Mouse (Mus musculus): ENCODE results near the gene 3425401B19Rik.

Gene 3425401B19Rik

DNA sequence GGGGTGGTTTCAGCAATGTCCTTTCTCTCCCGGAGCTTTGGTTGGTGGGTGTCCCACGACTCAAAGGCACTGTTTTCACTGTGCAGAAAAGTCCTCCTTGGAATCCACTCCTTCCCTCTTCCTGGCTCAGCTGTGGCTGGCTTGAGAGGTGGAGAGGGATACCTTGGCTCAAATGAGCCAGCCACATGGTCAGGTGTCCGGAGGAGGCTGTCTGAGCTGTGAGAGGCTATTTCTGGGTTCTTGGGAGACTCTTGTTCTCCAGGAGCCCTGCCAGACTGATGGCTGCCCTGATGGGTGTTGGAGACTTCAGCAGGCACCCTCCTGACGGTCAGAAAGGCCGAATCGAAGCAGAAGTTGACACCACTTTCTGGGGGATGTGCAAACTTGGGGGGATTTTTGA lies 22.0 kb downstream of the 3425401B19Rik start:
- DNase-seq (ENCODE audit: low read depth, low spot score): no peak

DNA sequence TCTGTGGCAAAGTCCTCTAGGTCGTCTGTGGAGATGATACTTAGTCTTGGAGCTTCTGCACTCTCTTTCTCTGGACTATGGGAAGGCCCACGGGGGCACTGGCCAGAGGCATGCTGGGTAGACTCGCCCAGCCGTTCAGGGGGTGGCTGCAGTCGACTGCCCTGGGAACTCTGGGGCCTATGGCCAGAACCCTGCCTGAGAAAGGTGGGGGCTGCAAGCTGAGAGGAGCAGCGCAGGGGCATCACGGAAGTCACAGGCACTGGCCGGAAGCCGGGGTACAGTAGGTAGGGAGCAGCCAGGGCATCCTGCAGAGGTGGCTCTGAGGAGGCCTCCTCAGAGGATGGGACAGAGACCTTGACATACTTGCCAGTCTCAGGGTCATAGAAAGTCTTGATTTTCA lies 25.3 kb downstream of the 3425401B19Rik start:
- no peak for DNase-seq (ENCODE audit: low read depth, low spot score)

- no peak for DNase-seq (ENCODE audit: low read depth, low spot score)
These were observed 46.6 kb downstream of the 3425401B19Rik start for GRCm38 (mm10) chr14:32638485-32638884.

DNA sequence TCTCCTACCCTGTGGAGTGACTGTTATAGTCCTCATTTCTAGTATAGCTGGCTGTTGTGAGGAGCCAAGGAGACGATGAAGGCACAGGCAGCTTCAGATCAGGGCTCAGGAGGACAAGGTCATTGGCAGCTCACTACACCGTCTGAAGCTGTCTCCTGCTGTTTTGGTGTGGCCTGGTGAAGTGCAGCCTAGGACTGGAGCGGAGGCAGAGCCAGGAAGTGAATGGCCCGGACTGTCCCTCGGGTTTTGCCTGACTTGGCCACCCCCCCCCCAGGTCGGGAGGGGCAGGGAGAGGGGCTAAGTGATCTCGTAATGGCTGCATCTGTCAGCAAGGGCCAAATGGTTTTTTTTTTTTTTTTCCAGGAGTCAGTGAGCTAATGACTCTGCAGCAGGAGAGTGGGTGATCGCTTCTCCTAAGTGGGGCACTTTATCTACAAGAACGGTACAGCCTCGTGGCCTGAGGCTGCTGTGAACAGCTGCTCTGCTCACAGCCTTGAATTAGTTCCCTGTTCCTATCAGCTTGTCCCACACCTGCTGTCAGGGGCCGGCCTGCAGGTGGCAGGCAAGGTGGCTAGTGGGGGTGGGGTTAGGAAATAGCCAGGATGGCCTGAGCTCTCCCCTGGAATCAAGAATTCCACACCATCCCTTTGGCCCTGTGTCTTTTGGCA lies 50.9 kb downstream of the 3425401B19Rik start:
- DNase-seq (ENCODE audit: low read depth, low spot score): peak; percentile 14

DNA sequence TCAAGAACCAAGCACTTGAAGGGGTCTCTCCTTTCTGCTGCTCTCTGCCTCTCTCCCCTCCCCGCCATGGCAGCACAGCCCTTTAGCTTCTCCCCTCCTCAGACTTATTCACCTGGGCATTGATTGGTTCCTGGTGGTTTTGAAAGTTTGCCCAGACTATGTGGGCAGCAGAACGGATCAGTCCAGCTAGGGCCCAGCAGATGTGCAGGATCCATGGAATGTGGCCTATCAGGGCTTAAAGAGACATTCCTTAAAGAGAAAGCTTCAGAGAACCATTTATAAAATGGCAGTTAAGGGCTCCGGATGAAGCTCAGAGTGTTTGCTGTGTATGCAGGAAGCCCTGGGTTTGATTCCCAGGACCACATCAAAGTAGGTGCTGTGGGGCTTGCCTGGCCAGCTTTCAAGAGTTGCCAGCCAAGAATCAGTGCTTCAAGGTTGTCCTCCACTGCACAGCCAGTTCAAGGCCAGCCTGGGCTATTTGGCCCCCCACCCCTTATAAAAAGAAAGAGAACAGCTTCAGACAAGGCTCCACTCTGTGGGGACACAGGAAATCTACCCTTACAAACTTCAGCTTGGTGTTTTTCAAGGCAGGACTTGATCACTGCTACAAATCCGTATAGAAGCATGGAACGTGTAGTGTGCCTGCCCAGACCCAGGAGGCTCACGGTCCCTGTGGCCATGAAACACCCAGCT lies 52.0 kb downstream of the 3425401B19Rik start:
- no peak for DNase-seq (ENCODE audit: low read depth, low spot score)

- peak; percentile 36 for DNase-seq (ENCODE audit: low read depth, low spot score)
These were observed 56.5 kb downstream of the 3425401B19Rik start for GRCm38 (mm10) chr14:32628584-32628983.

DNA sequence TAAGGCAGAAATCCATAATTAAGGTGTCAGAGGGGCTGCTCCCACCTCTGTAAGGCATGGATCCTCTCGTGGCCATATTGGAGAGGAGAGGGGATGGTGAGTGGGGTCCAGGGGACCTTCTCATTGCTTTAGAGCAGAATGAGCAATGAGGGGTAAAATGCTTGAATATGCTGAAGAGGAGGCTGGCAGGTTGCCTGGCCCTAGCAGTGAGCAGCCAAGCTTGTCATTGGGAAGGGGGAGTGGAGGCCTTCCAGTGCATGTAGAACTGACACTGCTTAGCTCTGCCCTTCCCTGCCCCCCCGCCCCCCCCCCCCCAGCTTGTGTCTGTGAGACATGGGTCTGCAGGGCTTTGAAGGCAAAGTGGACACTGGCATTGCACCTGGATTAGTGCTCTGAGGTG lies 57.8 kb downstream of the 3425401B19Rik start:
- DNase-seq (ENCODE audit: low read depth, low spot score): no peak

DNA sequence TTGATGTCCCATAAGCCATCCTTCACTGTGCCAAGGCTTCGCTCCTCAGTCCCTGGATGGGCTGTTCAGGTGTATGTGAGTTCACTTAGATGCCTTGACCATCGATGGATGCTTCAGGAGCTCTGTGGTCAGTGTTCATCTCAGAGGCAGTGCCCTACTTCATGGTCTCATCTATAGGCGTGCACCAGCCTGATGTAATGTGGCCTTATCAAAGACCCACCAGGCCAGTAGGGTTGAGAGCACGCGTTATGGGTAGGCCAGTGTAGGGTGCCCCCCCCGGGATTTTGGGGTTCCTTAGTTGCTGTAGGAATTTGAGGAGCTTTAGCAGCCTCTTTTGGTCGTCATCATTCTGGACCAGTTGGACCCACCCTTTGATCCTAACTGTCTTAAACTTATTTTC lies 60.3 kb downstream of the 3425401B19Rik start:
- DNase-seq (ENCODE audit: low read depth, low spot score): no peak

DNA sequence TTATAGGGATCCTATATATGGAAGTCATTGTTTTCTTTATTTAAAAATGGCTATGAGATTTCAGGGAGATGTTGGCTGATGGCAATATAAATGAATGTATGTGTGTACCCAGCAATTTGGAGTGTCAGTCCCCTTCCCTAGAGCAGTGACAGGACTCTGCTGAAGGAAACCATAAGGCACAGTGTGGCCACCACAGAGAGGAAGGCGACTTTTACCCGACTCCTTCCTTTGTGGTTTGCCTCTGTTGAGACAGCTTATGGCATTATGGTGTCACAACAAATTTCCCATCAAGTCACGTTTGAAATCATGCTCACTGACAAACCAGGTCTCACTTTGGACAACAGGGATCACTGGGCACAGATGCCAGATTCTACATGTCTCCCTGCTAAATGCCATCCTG lies 60.8 kb downstream of the 3425401B19Rik start:
- no peak for DNase-seq (ENCODE audit: low read depth, low spot score)

DNA sequence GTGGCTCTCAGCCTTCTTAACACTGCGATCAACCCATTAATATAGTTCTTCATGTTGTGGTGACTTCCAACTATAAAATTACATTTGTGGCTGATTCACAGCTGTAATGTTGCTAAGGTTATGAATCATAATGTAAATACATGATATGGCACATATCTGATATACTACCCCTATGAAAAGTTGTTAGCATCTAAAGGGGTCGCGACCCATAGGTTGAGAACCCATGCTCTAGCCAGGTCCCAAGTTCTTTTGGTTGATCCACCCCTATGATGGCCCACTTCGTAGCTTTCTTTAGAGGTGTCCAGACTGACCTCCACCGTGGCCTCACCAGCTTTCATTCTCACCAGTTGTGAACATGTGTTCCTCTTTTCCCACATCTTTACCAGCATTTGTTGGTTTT lies 67.8 kb downstream of the 3425401B19Rik start:
- DNase-seq (ENCODE audit: low read depth, low spot score): no peak

GRCm38 (mm10) chr14:32609392-32609791 lies 75.7 kb downstream of the 3425401B19Rik start:
- peak; percentile 45 for DNase-seq (ENCODE audit: low read depth, low spot score)
